Mouse (Mus musculus) spleen, adult 2 months (tissue): ENCODE results near the gene Eya3. TPM values are rescaled to one million over a fixed set of nuclear protein-coding genes. Genes with fewer than 3 reads are reported as not detected.

Experiments used
- DNase-seq, 2 experiments: peaks; one replicate each; pipeline versions ENCODE4 v3.0.0 to v3.0.0-alpha.2; 2012 to 2021; ENCODE audit warnings: low spot score in 2 of 2, low read depth in 1 of 2
- H3K27ac ChIP-seq: fragments of 200-500 bp; 2 replicates; pipeline ENCODE4 v1.5.1; 2012; ENCODE audit warnings: low read length, inconsistent platforms; ENCODE audit not compliant: insufficient read depth
- H3K27me3 ChIP-seq: fragments of 200-500 bp; 2 replicates; pipeline ENCODE4 v1.6.1; 2012; ENCODE audit warnings: mild to moderate bottlenecking, moderate library complexity, low read length, inconsistent platforms; ENCODE audit not compliant: control insufficient read depth, insufficient read depth
- H3K36me3 ChIP-seq: fragments of 200-500 bp; 2 replicates; pipeline ENCODE4 v1.6.1; 2012; ENCODE audit warnings: mild to moderate bottlenecking, low read length, inconsistent platforms; ENCODE audit not compliant: control insufficient read depth, insufficient read depth
- H3K4me1 ChIP-seq: fragments of 200-500 bp; 2 replicates; pipeline ENCODE4 v1.6.1; 2011; ENCODE audit warnings: inconsistent platforms; ENCODE audit not compliant: control insufficient read depth, insufficient read depth, insufficient read length
- H3K4me3 ChIP-seq: fragments of 200-500 bp; 2 replicates; pipeline ENCODE4 v1.5.1; 2011; ENCODE audit warnings: mild to moderate bottlenecking, inconsistent platforms; ENCODE audit not compliant: insufficient read depth, insufficient read length; ENCODE audit errors: extremely low read depth
- CTCF ChIP-seq: fragments of 200-500 bp; IDR thresholded peaks from 2 replicates; pipeline ENCODE4 v1.5.1; 2011; ENCODE audit warnings: mild to moderate bottlenecking, inconsistent platforms; ENCODE audit not compliant: insufficient read depth, insufficient read length, insufficient replicate concordance; ENCODE audit errors: extremely low read depth
- POLR2A ChIP-seq: fragments of 200-500 bp; IDR thresholded peaks from 2 replicates; pipeline ENCODE4 v1.6.1; 2011; ENCODE audit warnings: low read depth, low read length, inconsistent platforms
- WGBS: fragments of 180-500 bp; shearing (Covaris S2); methylation state at CpG from one replicate; pipeline ENCODE4 v1.1.7; 2018; 5-methylcytosine and 5-hydroxymethylcytosine counted together
- polyA plus RNA-seq: library from polyadenylated mRNA; depleted of rRNA; stranded (reverse); fragments of >200 nt; gene quantifications from 2 replicates; pipeline ENCODE4 v1.2.3, GENCODE M21; 2012

Gene Eya3
- polyA plus RNA-seq, 1 experiment: 22.0 TPM

GRCm38 (mm10) chr4:132603468-132603867 lies 35.3 kb upstream of the Eya3 start:
- H3K4me3 ChIP-seq: no peak overlapping the region
- H3K27me3 ChIP-seq: no peaks in the 10 kb centered on the region
- H3K4me1 ChIP-seq: peaks cover 4% of the 10 kb centered on the region; the same call in 1 of the 2 replicates
- no peak for DNase-seq
- no peak overlapping the region for H3K27ac ChIP-seq
- WGBS: 46% methylated on average over 4 of the region's 4 CpGs
- TF ChIP-seq POLR2A (no peak), CTCF (no peak)
- no peaks in the 10 kb centered on the region for H3K36me3 ChIP-seq

DNA sequence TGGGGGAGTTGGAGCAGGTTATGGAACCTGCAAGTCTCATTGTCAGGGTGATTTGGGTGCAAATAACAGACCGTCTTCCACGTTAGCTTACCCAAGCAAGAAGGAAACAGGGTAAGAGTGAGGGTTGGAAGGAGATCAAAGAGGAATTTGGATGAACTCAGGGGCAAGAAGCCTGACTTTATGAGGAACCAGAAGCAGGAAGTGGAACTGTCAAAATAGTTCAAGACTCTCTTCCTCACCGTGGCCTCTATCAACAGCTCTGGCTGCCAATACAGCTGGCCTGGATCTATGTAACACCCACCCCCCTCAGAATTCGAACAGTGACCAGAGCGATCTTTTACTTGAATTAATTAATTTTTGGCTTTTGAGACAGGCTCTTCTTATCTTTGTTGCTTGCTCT lies 33.0 kb upstream of the Eya3 start:
- WGBS: 22% methylated on average over 5 of the region's 5 CpGs
- DNase-seq: no peak
- TF ChIP-seq CTCF: no peak
- TF ChIP-seq POLR2A: no peak
- no peaks in the 10 kb centered on the region for H3K36me3 ChIP-seq
- H3K4me1 ChIP-seq: peaks cover 4% of the 10 kb centered on the region; the same call in 1 of the 2 replicates
- H3K27me3 ChIP-seq: no peaks in the 10 kb centered on the region
- no peak overlapping the region for H3K4me3 ChIP-seq
- H3K27ac ChIP-seq: peak overlapping the region; percentile 70

DNA sequence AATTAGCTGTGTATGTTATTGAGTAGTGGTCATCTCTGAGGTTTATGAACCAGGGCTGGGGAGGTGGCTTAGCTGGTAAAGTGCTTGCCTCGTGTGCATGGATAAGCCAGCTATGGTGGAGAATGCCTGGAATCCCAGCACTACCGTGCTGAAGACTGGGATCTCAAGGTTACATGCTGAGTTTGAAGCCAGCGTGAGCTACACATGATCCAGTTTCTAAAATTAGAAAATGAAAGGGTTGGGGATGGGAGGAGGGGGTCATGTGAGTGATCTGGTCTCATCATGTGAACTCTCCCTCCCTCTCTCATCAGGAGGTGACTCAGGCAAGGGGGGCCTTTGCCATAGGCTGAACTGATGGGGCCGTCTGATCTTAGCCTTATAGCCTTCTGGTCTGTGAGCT lies 30.6 kb upstream of the Eya3 start:
- H3K27ac ChIP-seq: no peak overlapping the region
- H3K4me3 ChIP-seq: no peak overlapping the region
- 77% methylated on average over 4 of the region's 4 CpGs for WGBS
- no peaks in the 10 kb centered on the region for H3K27me3 ChIP-seq
- DNase-seq: no peak
- TF ChIP-seq POLR2A: no peak
- TF ChIP-seq CTCF: no peak
- peaks cover 4% of the 10 kb centered on the region; the same call in 1 of the 2 replicates for H3K4me1 ChIP-seq
- no peaks in the 10 kb centered on the region for H3K36me3 ChIP-seq

GRCm38 (mm10) chr4:132610301-132610984 lies 28.3 kb upstream of the Eya3 start:
- H3K27me3 ChIP-seq: no peaks in the 10 kb centered on the region
- H3K4me1 ChIP-seq: peaks cover 4% of the 10 kb centered on the region; the same call in 1 of the 2 replicates
- DNase-seq: no peak
- WGBS: 77% methylated on average over 3 of the region's 3 CpGs
- no peak overlapping the region; the same call in 1 of the 2 replicates for H3K27ac ChIP-seq
- no peak for TF ChIP-seq POLR2A
- TF ChIP-seq CTCF: no peak
- H3K4me3 ChIP-seq: no peak overlapping the region
- H3K36me3 ChIP-seq: no peaks in the 10 kb centered on the region

GRCm38 (mm10) chr4:132611320-132611719 lies 27.5 kb upstream of the Eya3 start:
- Histone ChIP-seq H3K36me3 (no peaks in the 10 kb centered on the region), H3K27me3 (no peaks in the 10 kb centered on the region), H3K4me3 (no peak overlapping the region), H3K4me1 (no peaks in the 10 kb centered on the region; the same call in 1 of the 2 replicates), H3K27ac (no peak overlapping the region)
- no peak for DNase-seq
- 74% methylated on average over 8 of the region's 8 CpGs for WGBS
- no peak for TF ChIP-seq CTCF
- no peak for TF ChIP-seq POLR2A

DNA sequence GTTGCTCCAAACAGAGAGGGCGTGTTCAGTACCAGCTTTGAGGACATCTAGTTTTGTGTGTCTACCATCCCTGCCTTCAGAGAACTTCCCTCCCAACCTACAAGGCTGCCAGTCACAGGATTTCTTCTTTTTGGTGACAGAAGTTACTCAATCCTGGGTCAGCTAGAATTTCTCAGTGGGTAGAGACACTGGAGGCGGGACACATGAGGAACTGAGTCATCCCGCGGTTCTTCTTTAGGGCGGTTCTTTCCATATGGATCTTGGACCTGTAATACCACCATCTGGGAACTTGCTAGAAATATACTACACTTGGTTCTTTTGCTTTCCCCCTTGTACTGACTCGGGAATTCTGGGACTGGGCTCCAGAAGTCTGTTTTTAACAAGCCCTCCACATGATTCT lies 20.9 kb upstream of the Eya3 start:
- Histone ChIP-seq H3K36me3 (no peaks in the 10 kb centered on the region), H3K27me3 (no peaks in the 10 kb centered on the region), H3K4me3 (no peak overlapping the region), H3K27ac (no peak overlapping the region), H3K4me1 (peaks cover 7% of the 10 kb centered on the region)
- TF ChIP-seq POLR2A (no peak), CTCF (no peak)
- 81% methylated on average over 6 of the region's 6 CpGs for WGBS
- DNase-seq: no peak

- no peaks in the 10 kb centered on the region for H3K27me3 ChIP-seq
- TF ChIP-seq POLR2A (no peak), CTCF (no peak)
- DNase-seq: no peak
- H3K4me3 ChIP-seq: no peak overlapping the region
- 86% methylated on average over 10 of the region's 10 CpGs for WGBS
- no peaks in the 10 kb centered on the region for H3K36me3 ChIP-seq
- peaks cover 7% of the 10 kb centered on the region for H3K4me1 ChIP-seq
- H3K27ac ChIP-seq: no peak overlapping the region
These were observed 19.9 kb upstream of the Eya3 start for GRCm38 (mm10) chr4:132618850-132619375.
